Mouse (Mus musculus): ENCODE measurements around the gene Mast4. TPM values are rescaled to one million over a fixed set of nuclear protein-coding genes. Genes with fewer than 3 reads are reported as not detected.

Mast4 gene
- polyA plus RNA-seq, 1 experiment = 10.4 TPM

DNA sequence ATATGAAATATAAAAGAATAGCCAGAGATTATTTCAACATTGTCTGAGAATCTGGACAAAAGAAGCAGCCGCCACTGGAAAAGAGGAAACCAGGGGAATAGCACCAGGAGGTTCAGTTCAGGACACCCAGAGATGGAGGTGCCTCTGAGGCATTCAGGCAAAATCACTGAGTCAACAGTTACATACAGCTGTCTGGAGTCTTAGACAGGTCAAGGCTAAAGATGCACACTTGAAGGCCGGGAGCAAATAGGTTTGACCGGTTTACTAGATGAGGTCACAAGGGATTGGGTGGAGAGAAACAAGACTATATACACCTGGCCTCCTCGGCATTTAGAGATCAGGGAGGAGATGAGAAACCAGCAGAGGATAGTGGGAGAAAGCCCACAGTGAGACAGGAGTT lies 127.1 kb downstream of the Mast4 start:
- DNase-seq = no peak
- WGBS = 91% methylated on average over 4 of the region's 4 CpGs
- H3K4me3 ChIP-seq (ENCODE audit: control insufficient read depth, insufficient read depth, low read length) = no peak overlapping the region
- no peaks in the 10 kb centered on the region for H3K4me1 ChIP-seq (replicated peaks; ENCODE audit: control insufficient read depth, insufficient read depth, low read length)
- TF ChIP-seq CTCF (IDR thresholded peaks at IDR 0.05; ENCODE audit: borderline replicate concordance, control insufficient read depth, extremely low read depth, insufficient read depth, low read length, poor library complexity) = no peak
- TF ChIP-seq POLR2A (IDR thresholded peaks at IDR 0.05; ENCODE audit: control insufficient read depth, extremely low read depth, insufficient read depth, low read length, poor library complexity) = no peak
- H3K36me3 ChIP-seq (ENCODE audit: control insufficient read depth, insufficient read depth, low read length) = no peaks in the 10 kb centered on the region
- no peaks in the 10 kb centered on the region for H3K27me3 ChIP-seq (ENCODE audit: control insufficient read depth, insufficient read depth, low read length)
- H3K27ac ChIP-seq (ENCODE audit: control insufficient read depth, insufficient read depth, low read length) = no peak overlapping the region

DNA sequence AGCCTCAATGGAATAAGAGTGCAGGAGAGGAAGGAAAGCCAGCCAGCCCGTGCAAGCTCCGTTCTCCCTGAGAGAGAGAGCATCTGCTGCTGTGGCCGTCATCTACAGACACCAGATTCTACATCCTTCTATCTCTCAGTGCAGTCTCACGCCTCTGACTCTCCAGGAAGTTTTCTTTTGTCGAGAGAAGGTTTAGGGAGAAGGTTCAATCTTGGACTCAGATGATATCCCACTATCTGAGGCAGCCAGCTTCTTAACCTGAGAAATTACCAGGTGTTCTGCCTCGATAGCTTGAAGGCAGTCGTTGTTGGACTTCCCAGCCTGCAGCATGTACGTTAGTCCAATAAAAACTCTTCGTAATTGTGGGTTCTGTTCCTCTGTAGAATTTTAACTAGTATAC lies 127.7 kb downstream of the Mast4 start:
- whole genome bisulfite sequencing = 90% methylated on average over 9 of the region's 9 CpGs
- no peak overlapping the region for H3K27ac ChIP-seq (ENCODE audit: control insufficient read depth, insufficient read depth, low read length)
- H3K4me1 ChIP-seq (replicated peaks; ENCODE audit: control insufficient read depth, insufficient read depth, low read length) = no peaks in the 10 kb centered on the region
- TF ChIP-seq POLR2A (IDR thresholded peaks at IDR 0.05; ENCODE audit: control insufficient read depth, extremely low read depth, insufficient read depth, low read length, poor library complexity) = no peak
- no peak overlapping the region for H3K4me3 ChIP-seq (ENCODE audit: control insufficient read depth, insufficient read depth, low read length)
- H3K36me3 ChIP-seq (ENCODE audit: control insufficient read depth, insufficient read depth, low read length) = no peaks in the 10 kb centered on the region
- DNase-seq = no peak
- H3K27me3 ChIP-seq (ENCODE audit: control insufficient read depth, insufficient read depth, low read length) = no peaks in the 10 kb centered on the region

DNA sequence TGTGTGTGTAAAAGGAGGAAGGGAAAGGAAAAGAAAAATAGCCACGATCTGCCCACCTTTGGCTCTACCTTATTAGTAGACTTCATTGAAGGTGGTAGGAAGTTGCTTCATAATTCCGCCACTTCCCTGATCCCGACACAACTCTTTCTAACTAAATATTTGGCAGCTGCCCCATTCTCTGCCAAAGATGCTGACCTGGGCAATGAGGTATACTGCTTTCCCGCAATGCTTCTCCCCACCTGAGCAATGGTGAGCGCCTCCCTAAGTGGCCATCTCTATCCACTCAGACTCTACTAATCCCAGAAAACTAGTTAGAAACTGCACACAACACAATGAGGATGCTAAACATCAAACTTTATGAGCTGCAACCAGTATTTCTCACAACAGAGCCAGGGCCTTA lies 129.1 kb downstream of the Mast4 start:
- no peak overlapping the region for H3K27ac ChIP-seq (ENCODE audit: control insufficient read depth, insufficient read depth, low read length)
- no peak for TF ChIP-seq CTCF (IDR thresholded peaks at IDR 0.05; ENCODE audit: borderline replicate concordance, control insufficient read depth, extremely low read depth, insufficient read depth, low read length, poor library complexity)
- TF ChIP-seq POLR2A (IDR thresholded peaks at IDR 0.05; ENCODE audit: control insufficient read depth, extremely low read depth, insufficient read depth, low read length, poor library complexity) = no peak
- DNase-seq = no peak
- no peaks in the 10 kb centered on the region for H3K4me1 ChIP-seq (replicated peaks; ENCODE audit: control insufficient read depth, insufficient read depth, low read length)
- H3K4me3 ChIP-seq (ENCODE audit: control insufficient read depth, insufficient read depth, low read length) = no peak overlapping the region
- no peaks in the 10 kb centered on the region for H3K27me3 ChIP-seq (ENCODE audit: control insufficient read depth, insufficient read depth, low read length)
- no peaks in the 10 kb centered on the region for H3K36me3 ChIP-seq (ENCODE audit: control insufficient read depth, insufficient read depth, low read length)
- WGBS = 90% methylated on average over 5 of the region's 5 CpGs

DNA sequence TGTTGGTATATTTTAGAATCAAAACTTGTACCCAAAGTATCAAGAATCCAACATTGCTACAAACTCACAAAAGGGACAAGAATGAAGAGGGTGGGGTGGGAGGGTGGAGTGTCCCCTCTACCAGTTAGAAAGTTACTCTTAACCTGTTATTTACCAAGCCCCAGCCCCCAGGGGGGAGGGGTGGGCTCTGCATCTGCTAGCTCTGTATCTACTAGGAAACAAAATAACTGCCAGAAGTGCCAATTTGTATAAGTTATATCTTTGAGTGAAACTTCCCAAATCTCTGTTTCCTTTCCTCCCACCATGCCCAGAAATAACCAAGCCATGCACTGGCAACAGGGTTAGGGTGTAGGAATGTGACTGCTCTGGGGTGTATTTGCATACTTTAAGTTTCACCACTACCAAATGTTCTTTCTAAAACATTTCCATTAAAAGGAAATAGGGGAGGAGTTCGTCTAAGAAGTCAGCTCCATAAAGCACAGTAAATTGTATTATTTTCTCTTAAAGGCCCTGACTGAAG lies 130.9 kb downstream of the Mast4 start:
- no peaks in the 10 kb centered on the region for H3K27me3 ChIP-seq (ENCODE audit: control insufficient read depth, insufficient read depth, low read length)
- H3K4me3 ChIP-seq (ENCODE audit: control insufficient read depth, insufficient read depth, low read length) = no peak overlapping the region
- H3K4me1 ChIP-seq (replicated peaks; ENCODE audit: control insufficient read depth, insufficient read depth, low read length) = no peaks in the 10 kb centered on the region
- no peaks in the 10 kb centered on the region for H3K36me3 ChIP-seq (ENCODE audit: control insufficient read depth, insufficient read depth, low read length)
- no peak overlapping the region for H3K27ac ChIP-seq (ENCODE audit: control insufficient read depth, insufficient read depth, low read length)
- TF ChIP-seq CTCF (IDR thresholded peaks at IDR 0.05; ENCODE audit: borderline replicate concordance, control insufficient read depth, extremely low read depth, insufficient read depth, low read length, poor library complexity) (no peak), POLR2A (IDR thresholded peaks at IDR 0.05; ENCODE audit: control insufficient read depth, extremely low read depth, insufficient read depth, low read length, poor library complexity) (no peak)
- 87% methylated on average over 1 of the region's 1 CpGs for WGBS
- no peak for DNase-seq

DNA sequence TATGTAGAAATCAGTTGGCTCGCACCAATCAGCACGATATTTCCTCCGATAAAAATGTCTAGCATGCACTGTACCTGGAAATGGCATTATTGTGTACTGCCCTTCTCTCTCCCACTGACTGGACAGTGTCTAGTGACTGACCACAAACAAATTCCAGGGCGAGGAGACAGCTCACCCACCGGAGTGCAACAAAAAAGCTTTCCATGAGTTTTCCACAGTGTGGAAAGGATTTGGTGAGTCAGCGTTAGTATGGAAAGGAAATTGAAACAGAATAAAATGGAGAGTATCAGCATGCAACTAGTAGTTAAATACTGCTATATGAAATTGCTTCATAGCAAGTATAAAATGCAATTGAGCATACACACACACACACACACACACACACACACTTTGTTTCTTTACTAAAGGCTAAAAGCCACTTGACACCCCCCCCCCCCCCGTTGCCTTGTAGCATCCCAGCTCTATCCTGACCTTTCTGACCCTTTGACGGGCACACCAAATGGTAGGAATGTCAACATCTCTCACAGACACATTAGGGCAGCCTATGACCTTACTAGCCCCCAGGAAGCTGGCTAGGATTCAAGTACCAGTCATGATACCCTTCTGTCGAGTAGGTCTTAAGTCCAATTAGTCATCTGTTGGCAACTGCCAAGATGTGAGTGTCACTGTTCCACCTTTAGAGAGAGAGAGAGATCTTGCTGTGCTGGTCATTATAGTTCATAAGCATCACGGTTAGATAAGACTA lies 133.1 kb downstream of the Mast4 start:
- no peaks in the 10 kb centered on the region for H3K4me1 ChIP-seq (replicated peaks; ENCODE audit: control insufficient read depth, insufficient read depth, low read length)
- H3K27me3 ChIP-seq (ENCODE audit: control insufficient read depth, insufficient read depth, low read length) = no peaks in the 10 kb centered on the region
- no peaks in the 10 kb centered on the region for H3K36me3 ChIP-seq (ENCODE audit: control insufficient read depth, insufficient read depth, low read length)
- no peak for TF ChIP-seq CTCF (IDR thresholded peaks at IDR 0.05; ENCODE audit: borderline replicate concordance, control insufficient read depth, extremely low read depth, insufficient read depth, low read length, poor library complexity)
- TF ChIP-seq POLR2A (IDR thresholded peaks at IDR 0.05; ENCODE audit: control insufficient read depth, extremely low read depth, insufficient read depth, low read length, poor library complexity) = no peak
- WGBS = 94% methylated on average over 10 of the region's 10 CpGs
- H3K27ac ChIP-seq (ENCODE audit: control insufficient read depth, insufficient read depth, low read length) = no peak overlapping the region
- H3K4me3 ChIP-seq (ENCODE audit: control insufficient read depth, insufficient read depth, low read length) = no peak overlapping the region
- DNase-seq = no peak

DNA sequence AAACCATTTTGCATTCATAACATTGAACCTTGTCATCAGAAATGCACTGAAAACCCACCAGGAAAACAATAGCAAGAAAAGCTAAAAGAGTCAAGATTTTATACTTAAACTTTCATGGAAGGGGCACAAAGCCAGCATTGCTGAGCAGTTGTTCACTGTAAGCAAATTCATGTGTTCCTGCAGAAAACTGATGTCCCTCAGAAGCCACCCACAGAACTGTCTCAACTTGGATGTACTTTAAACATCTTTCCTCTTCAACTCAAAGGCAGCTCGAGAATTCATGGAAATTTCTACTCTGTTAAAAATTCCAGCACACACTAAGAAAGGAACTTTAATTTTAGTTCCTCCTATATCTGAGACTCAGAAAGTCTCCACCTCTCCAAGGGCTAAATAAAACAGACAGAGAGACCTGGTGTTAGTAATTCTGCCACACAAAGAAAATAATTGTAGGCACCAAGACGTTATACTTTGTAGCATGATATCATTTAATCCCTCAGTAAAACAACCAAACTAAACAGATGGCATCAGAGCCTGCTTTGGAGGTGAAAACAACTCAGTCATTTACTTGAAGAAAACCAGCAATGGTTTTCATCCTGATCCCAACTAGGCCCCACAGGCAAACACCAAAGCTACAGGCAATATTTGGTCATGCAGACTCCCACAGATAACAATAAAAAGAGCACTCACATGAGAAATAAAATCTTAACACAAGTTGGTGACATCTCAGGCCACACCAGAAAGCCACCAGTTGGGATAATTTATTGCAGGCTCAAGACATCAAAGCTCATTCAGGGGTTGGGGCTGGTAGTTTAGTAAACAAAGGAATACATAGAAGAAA lies 134.3 kb downstream of the Mast4 start:
- 82% methylated on average over 2 of the region's 2 CpGs for WGBS
- H3K27me3 ChIP-seq (ENCODE audit: control insufficient read depth, insufficient read depth, low read length) = no peaks in the 10 kb centered on the region
- no peak for TF ChIP-seq CTCF (IDR thresholded peaks at IDR 0.05; ENCODE audit: borderline replicate concordance, control insufficient read depth, extremely low read depth, insufficient read depth, low read length, poor library complexity)
- TF ChIP-seq POLR2A (IDR thresholded peaks at IDR 0.05; ENCODE audit: control insufficient read depth, extremely low read depth, insufficient read depth, low read length, poor library complexity) = no peak
- no peaks in the 10 kb centered on the region for H3K36me3 ChIP-seq (ENCODE audit: control insufficient read depth, insufficient read depth, low read length)
- no peak for DNase-seq
- no peak overlapping the region for H3K27ac ChIP-seq (ENCODE audit: control insufficient read depth, insufficient read depth, low read length)
- H3K4me3 ChIP-seq (ENCODE audit: control insufficient read depth, insufficient read depth, low read length) = no peak overlapping the region
- H3K4me1 ChIP-seq (replicated peaks; ENCODE audit: control insufficient read depth, insufficient read depth, low read length) = no peaks in the 10 kb centered on the region

Measured in thymus, adult 2 months (tissue).